Mouse (Mus musculus): ENCODE data around the gene Capza2. TPM values are rescaled to one million over a fixed set of nuclear protein-coding genes. Genes with fewer than 3 reads are reported as not detected.
"Not testable (repeated sequence)": the region's sequence is repeated elsewhere in the genome, so short reads cannot be mapped to it uniquely, and the experiment has no call there.

Capza2 gene
- polyA plus RNA-seq, 1 experiment from 2014 or later, result 223 TPM

- no peak overlapping the region for H3K27ac ChIP-seq (ENCODE audit: poor library complexity, severe bottlenecking)
- H3K4me1 ChIP-seq (replicated peaks), result peaks cover 9% of the 10 kb centered on the region
- ATAC-seq (ENCODE audit: insufficient number of reproducible peaks, low FRiP score), result no peak
- H3K27me3 ChIP-seq (replicated peaks), result no peaks in the 10 kb centered on the region
- no peak overlapping the region for H3K9ac ChIP-seq
- peaks cover 6% of the 10 kb centered on the region; the same call in 1 of the 2 replicates for H3K9me3 ChIP-seq (replicated peaks)
- no peaks in the 10 kb centered on the region for H3K36me3 ChIP-seq
- WGBS, result 63% methylated on average over 6 of the region's 6 CpGs
- H3K4me3 ChIP-seq, result no peak overlapping the region
- H3K4me2 ChIP-seq, result no peak overlapping the region
These were observed 44.4 kb downstream of the Capza2 start for GRCm38 (mm10) chr6:17680266-17680925.

- Histone ChIP-seq H3K4me2 (no peak overlapping the region), H3K4me3 (no peak overlapping the region), H3K9me3 (replicated peaks) (peaks cover 6% of the 10 kb centered on the region; the same call in 1 of the 2 replicates), H3K9ac (no peak overlapping the region), H3K4me1 (replicated peaks) (peaks cover 9% of the 10 kb centered on the region), H3K27ac (ENCODE audit: poor library complexity, severe bottlenecking) (no peak overlapping the region), H3K27me3 (replicated peaks) (no peaks in the 10 kb centered on the region), H3K36me3 (no peaks in the 10 kb centered on the region)
- no peak for ATAC-seq (ENCODE audit: insufficient number of reproducible peaks, low FRiP score)
- WGBS, result 97% methylated on average over 8 of the region's 8 CpGs
These were observed 45.8 kb downstream of the Capza2 start for GRCm38 (mm10) chr6:17681810-17682209.

GRCm38 (mm10) chr6:17688676-17689075 lies 52.6 kb downstream of the Capza2 start:
- Histone ChIP-seq H3K4me3 (no peak overlapping the region), H3K9ac (no peak overlapping the region), H3K36me3 (no peaks in the 10 kb centered on the region), H3K9me3 (replicated peaks) (0 out of 2 replicates have a peak, but pooled peaks cover 2% of the 10 kb centered on the region), H3K27me3 (replicated peaks) (no peaks in the 10 kb centered on the region), H3K4me2 (no peak overlapping the region), H3K4me1 (replicated peaks) (0 out of 2 replicates have a peak, but pooled peaks cover 7% of the 10 kb centered on the region), H3K27ac (ENCODE audit: poor library complexity, severe bottlenecking) (no peak overlapping the region)
- ATAC-seq (ENCODE audit: insufficient number of reproducible peaks, low FRiP score), result no peak
- WGBS, result 76% methylated on average over 5 of the region's 5 CpGs

- ATAC-seq (ENCODE audit: insufficient number of reproducible peaks, low FRiP score), result no peak
- H3K27me3 ChIP-seq (replicated peaks), result no peaks in the 10 kb centered on the region
- H3K4me2 ChIP-seq, result peak within 1 kb of the TSS; percentile 75
- H3K27ac ChIP-seq (ENCODE audit: poor library complexity, severe bottlenecking), result peak within 1 kb of the TSS; percentile 92
- peak within 1 kb of the TSS; percentile 82 for H3K4me3 ChIP-seq
- H3K4me1 ChIP-seq (replicated peaks), result peaks cover 22% of the 10 kb centered on the region
- peak within 1 kb of the TSS; percentile 91 for H3K9ac ChIP-seq
- 69% methylated on average over 7 of the region's 7 CpGs for WGBS
- no peaks in the 10 kb centered on the region for H3K9me3 ChIP-seq (replicated peaks)
- no peaks in the 10 kb centered on the region for H3K36me3 ChIP-seq
These were observed 56.6 kb downstream of the Capza2 start, which contains the start of gene St7 for GRCm38 (mm10) chr6:17692647-17693046. St7 (plus strand) TSS chr6:17692933.

- Histone ChIP-seq H3K9me3 (replicated peaks) (no peaks in the 10 kb centered on the region), H3K9ac (peak overlapping the region; percentile 91), H3K27ac (ENCODE audit: poor library complexity, severe bottlenecking) (peak overlapping the region; percentile 92), H3K4me2 (peak overlapping the region; percentile 75), H3K36me3 (peaks cover 6% of the 10 kb centered on the region; the same call in 1 of the 2 replicates), H3K4me3 (peak overlapping the region; percentile 82), H3K27me3 (replicated peaks) (no peaks in the 10 kb centered on the region), H3K4me1 (replicated peaks) (peaks cover 22% of the 10 kb centered on the region)
- peak; percentile 85 for ATAC-seq (ENCODE audit: insufficient number of reproducible peaks, low FRiP score)
- WGBS, result under 1% methylated on average over 94 of the region's 97 CpGs
These were observed 57.9 kb downstream of the Capza2 start for GRCm38 (mm10) chr6:17693726-17694549.

GRCm38 (mm10) chr6:17694550-17694951 lies 58.5 kb downstream of the Capza2 start:
- peak overlapping the region; percentile 92 for H3K27ac ChIP-seq (ENCODE audit: poor library complexity, severe bottlenecking)
- H3K4me3 ChIP-seq, result peak overlapping the region; percentile 82
- H3K9me3 ChIP-seq (replicated peaks), result no peaks in the 10 kb centered on the region
- ATAC-seq (ENCODE audit: insufficient number of reproducible peaks, low FRiP score), result peak; percentile 89
- H3K27me3 ChIP-seq (replicated peaks), result no peaks in the 10 kb centered on the region
- H3K36me3 ChIP-seq, result peaks cover 6% of the 10 kb centered on the region; the same call in 1 of the 2 replicates
- H3K4me2 ChIP-seq, result peak overlapping the region; percentile 75
- H3K4me1 ChIP-seq (replicated peaks), result peaks cover 22% of the 10 kb centered on the region
- under 1% methylated on average over 46 of the region's 46 CpGs for WGBS
- peak overlapping the region; percentile 91 for H3K9ac ChIP-seq

- no peak for ATAC-seq (ENCODE audit: insufficient number of reproducible peaks, low FRiP score)
- H3K9me3 ChIP-seq (replicated peaks), result no peaks in the 10 kb centered on the region
- 54% methylated on average over 5 of the region's 5 CpGs for WGBS
- H3K4me2 ChIP-seq, result peak overlapping the region; percentile 1; the same call in 1 of the 2 replicates
- no peak overlapping the region for H3K27ac ChIP-seq (ENCODE audit: poor library complexity, severe bottlenecking)
- H3K9ac ChIP-seq, result no peak overlapping the region
- no peaks in the 10 kb centered on the region for H3K27me3 ChIP-seq (replicated peaks)
- peaks cover 6% of the 10 kb centered on the region; the same call in 1 of the 2 replicates for H3K36me3 ChIP-seq
- no peak overlapping the region for H3K4me3 ChIP-seq
- H3K4me1 ChIP-seq (replicated peaks), result peaks cover 28% of the 10 kb centered on the region
These were observed 60.3 kb downstream of the Capza2 start for GRCm38 (mm10) chr6:17696321-17696734.

GRCm38 (mm10) chr6:17700936-17701612 lies 65.0 kb downstream of the Capza2 start:
- Histone ChIP-seq H3K9ac (no peak overlapping the region), H3K4me3 (no peak overlapping the region), H3K4me2 (no peak overlapping the region), H3K27ac (ENCODE audit: poor library complexity, severe bottlenecking) (no peak overlapping the region), H3K4me1 (replicated peaks) (peaks cover 15% of the 10 kb centered on the region), H3K27me3 (replicated peaks) (no peaks in the 10 kb centered on the region), H3K36me3 (peaks cover 6% of the 10 kb centered on the region; the same call in 1 of the 2 replicates), H3K9me3 (replicated peaks) (no peaks in the 10 kb centered on the region)
- ATAC-seq (ENCODE audit: insufficient number of reproducible peaks, low FRiP score), result no peak
- 67% methylated on average over 7 of the region's 7 CpGs for WGBS

GRCm38 (mm10) chr6:17704038-17704437 lies 68.0 kb downstream of the Capza2 start:
- WGBS, result 83% methylated on average over 1 of the region's 1 CpGs
- not testable (repeated sequence) for H3K9ac ChIP-seq; H3K4me1 ChIP-seq (replicated peaks); H3K9me3 ChIP-seq (replicated peaks); H3K4me3 ChIP-seq; H3K36me3 ChIP-seq; ATAC-seq (ENCODE audit: insufficient number of reproducible peaks, low FRiP score); H3K4me2 ChIP-seq; H3K27me3 ChIP-seq (replicated peaks); H3K27ac ChIP-seq (ENCODE audit: poor library complexity, severe bottlenecking)

GRCm38 (mm10) chr6:17705973-17706372 lies 69.9 kb downstream of the Capza2 start:
- Histone ChIP-seq H3K4me1 (replicated peaks) (peaks cover 12% of the 10 kb centered on the region; the same call in 1 of the 2 replicates), H3K4me3 (no peak overlapping the region), H3K4me2 (no peak overlapping the region), H3K9ac (no peak overlapping the region), H3K36me3 (no peaks in the 10 kb centered on the region), H3K27me3 (replicated peaks) (no peaks in the 10 kb centered on the region), H3K9me3 (replicated peaks) (no peaks in the 10 kb centered on the region), H3K27ac (ENCODE audit: poor library complexity, severe bottlenecking) (no peak overlapping the region)
- 80% methylated on average over 3 of the region's 3 CpGs for WGBS
- no peak for ATAC-seq (ENCODE audit: insufficient number of reproducible peaks, low FRiP score)

All from heart, embryonic 12.5 days (tissue).